8 mouse cellular contexts compared by ENCODE assay signal in the genomic region with DNA sequence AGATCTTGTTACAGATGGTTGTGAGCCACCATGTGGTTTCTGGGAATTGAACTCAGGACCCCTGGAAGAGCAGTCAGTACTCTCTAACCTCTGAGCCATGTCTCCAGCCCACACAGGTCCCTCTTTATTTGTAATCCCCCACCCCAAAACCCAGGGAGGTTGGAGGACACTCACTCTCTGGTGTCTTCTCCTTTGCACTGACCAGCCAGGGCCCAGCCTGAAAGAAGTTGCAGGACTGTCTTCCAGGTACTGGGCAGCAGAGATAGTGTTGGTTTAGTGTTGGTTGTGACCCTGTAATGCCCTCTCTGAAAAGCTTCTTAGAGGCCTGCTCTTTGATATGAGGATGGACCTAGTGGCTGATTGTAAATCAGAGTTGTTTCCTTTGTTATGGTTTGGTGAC. TPM values are rescaled to one million over a fixed set of nuclear protein-coding genes. Genes with fewer than 3 reads are reported as not detected.
A peak's percentile ranks its signal among the peaks of the same experiment; 100 is the strongest.
DNase-seq lines count a peak whose midpoint lies in the region; ATAC-seq and TF ChIP-seq lines count a peak whose summit lies in the region.

No protein-coding gene starts in this region.

- TF ChIP-seq CTCF in bone marrow macrophage, adult 2 months (IDR thresholded peaks at IDR 0.05; ENCODE audit: low read depth, low read length) = no peak

- intact Hi-C loops in heart, postnatal 14 days (cut with DNase I) = loop anchor here (2.0 kb wide), 1 partner anchor 29 kb away; no protein-coding TSS in a partner anchor

- H3K9me3 ChIP-seq in heart, embryonic 11.5 days (replicated peaks; ENCODE audit: control insufficient read depth, low read length) = no peaks in the 10 kb centered on the region
- no peaks in the 10 kb centered on the region for H3K9me3 ChIP-seq in hindbrain, embryonic 11.5 days (ENCODE audit: control insufficient read depth, low read length)
- H3K9me3 ChIP-seq in midbrain, embryonic 10.5 days (replicated peaks) = no peaks in the 10 kb centered on the region

- peaks cover 5% of the 10 kb centered on the region for H3K4me1 ChIP-seq in heart, embryonic 11.5 days (ENCODE audit: control insufficient read depth, insufficient read depth, low read length)
- peaks cover 6% of the 10 kb centered on the region for H3K4me1 ChIP-seq in bone marrow macrophage, adult 2 months (ENCODE audit: control insufficient read depth, insufficient read depth, low read length)
- no peaks in the 10 kb centered on the region for H3K4me1 ChIP-seq in hindbrain, embryonic 11.5 days (replicated peaks; ENCODE audit: control insufficient read depth, insufficient read depth, low read length)
- peaks cover 11% of the 10 kb centered on the region for H3K4me1 ChIP-seq in midbrain, embryonic 10.5 days

- DNase-seq in heart, postnatal 14 days = no peak
- DNase-seq in hindbrain, embryonic 11.5 days (ENCODE audit: low spot score) = no peak
- no peak for DNase-seq in midbrain, embryonic 10.5 days (ENCODE audit: low spot score)
- no peak for DNase-seq in testis, postnatal 14 days (ENCODE audit: low spot score)
- no peak for DNase-seq in T-cell, adult 2 months (ENCODE audit: low spot score)
- no peak for DNase-seq in gastrocnemius, postnatal 25 days

- peak overlapping the region; percentile 71 for H3K4me2 ChIP-seq in heart, embryonic 11.5 days
- peak overlapping the region; percentile 8; the same call in 1 of the 2 replicates for H3K4me2 ChIP-seq in hindbrain, embryonic 11.5 days (replicated peaks; ENCODE audit: low read depth, low read length)

- no peaks in the 10 kb centered on the region for H3K36me3 ChIP-seq in heart, embryonic 11.5 days (ENCODE audit: control insufficient read depth, insufficient read depth, low read length)
- H3K36me3 ChIP-seq in hindbrain, embryonic 11.5 days (ENCODE audit: control insufficient read depth, insufficient read depth, low read length) = no peaks in the 10 kb centered on the region
- no peaks in the 10 kb centered on the region for H3K36me3 ChIP-seq in midbrain, embryonic 10.5 days

- ATAC-seq in heart, embryonic 11.5 days (replicated peaks; ENCODE audit: insufficient number of reproducible peaks, low FRiP score, low TSS enrichment) = no peak
- ATAC-seq in hindbrain, embryonic 11.5 days (ENCODE audit: low FRiP score) = no peak

- H3K27me3 ChIP-seq in heart, embryonic 11.5 days (ENCODE audit: control insufficient read depth, insufficient read depth, low read length) = no peaks in the 10 kb centered on the region
- H3K27me3 ChIP-seq in hindbrain, embryonic 11.5 days (ENCODE audit: control insufficient read depth, insufficient read depth, low read length) = no peaks in the 10 kb centered on the region
- H3K27me3 ChIP-seq in midbrain, embryonic 10.5 days (ENCODE audit: low read depth, poor library complexity, severe bottlenecking) = no peaks in the 10 kb centered on the region

- no peak overlapping the region for H3K27ac ChIP-seq in heart, embryonic 11.5 days (ENCODE audit: low read depth, low read length)
- peak overlapping the region; percentile 86 for H3K27ac ChIP-seq in bone marrow macrophage, adult 2 months (ENCODE audit: insufficient read depth, low read depth, low read length)
- H3K27ac ChIP-seq in hindbrain, embryonic 11.5 days (ENCODE audit: low read depth, low read length) = no peak overlapping the region
- peak overlapping the region; percentile 92; the same call in 1 of the 2 replicates for H3K27ac ChIP-seq in midbrain, embryonic 10.5 days (replicated peaks)

- no peak for TF ChIP-seq POLR2A in bone marrow macrophage, adult 2 months (IDR thresholded peaks at IDR 0.05; ENCODE audit: borderline replicate concordance, low read depth, low read length)

- peak overlapping the region; percentile 57 for H3K4me3 ChIP-seq in heart, embryonic 11.5 days (ENCODE audit: low read depth, low read length)
- H3K4me3 ChIP-seq in bone marrow macrophage, adult 2 months (ENCODE audit: insufficient read depth, low read length) = peak overlapping the region; percentile 76
- peak overlapping the region; percentile 64; the same call in 1 of the 2 replicates for H3K4me3 ChIP-seq in hindbrain, embryonic 11.5 days (ENCODE audit: low read depth, low read length)
- H3K4me3 ChIP-seq in midbrain, embryonic 10.5 days = peak overlapping the region; percentile 76

- H3K9ac ChIP-seq in heart, embryonic 11.5 days (ENCODE audit: low read depth, low read length) = peak overlapping the region; percentile 71
- no peak overlapping the region for H3K9ac ChIP-seq in hindbrain, embryonic 11.5 days (ENCODE audit: low read depth, low read length)

RNA-seq across cellular contexts. Expression of a gene that starts 1.0 kb away (rescaled TPM):
- polyA plus RNA-seq in heart, embryonic 11.5 days (2014; fragmentation: Nextera tagmentation; extraction: Ambion mirVana) = 6.6 and 8.3 TPM in 2 replicates
- total RNA-seq in heart, postnatal 14 days (2021) = 10 to 100 TPM in 1 of 2 experiments, 1 to 10 TPM in 1; 8.9 to 12.7 TPM
- 28.0 and 28.8 TPM in 2 replicates for polyA plus RNA-seq in bone marrow macrophage, adult 2 months (2012; ENCODE audit: insufficient read depth, insufficient read length, missing spikeins)
- 4.8 and 7.8 TPM in 2 replicates for polyA plus RNA-seq in hindbrain, embryonic 11.5 days (2014; fragmentation: Nextera tagmentation; extraction: Ambion mirVana)
- 8.5 and 9.9 TPM in 2 replicates for polyA plus RNA-seq in midbrain, embryonic 10.5 days (2016; fragmentation: Nextera tagmentation; extraction: Ambion mirVana)
- total RNA-seq in gastrocnemius, postnatal 25 days (2021) = 10 to 100 TPM in 1 of 2 experiments, 1 to 10 TPM in 1; 9.5 to 10.4 TPM

Comparison
In these comparisons a context has a peak if more than half of its experiments do, and no peak if none do; other contexts are left out.
1. H3K27ac ChIP-seq: peak in bone marrow macrophage, adult 2 months (single experiment) and midbrain, embryonic 10.5 days (single experiment); none in heart, embryonic 11.5 days (single experiment) and hindbrain, embryonic 11.5 days (single experiment).
2. Peak in every context shown above with its lines, with median percentiles within 50 percentile points of each other: H3K4me3 ChIP-seq.